Mouse (Mus musculus): ENCODE measurements around the gene Rabep1. TPM values are rescaled to one million over a fixed set of nuclear protein-coding genes. Genes with fewer than 3 reads are reported as not detected.
"Not testable (repeated sequence)": the region's sequence is repeated elsewhere in the genome, so short reads cannot be mapped to it uniquely, and the experiment has no call there.

The Rabep1 gene
- total RNA-seq, 2 experiments from 2014 or later: 144 to 170 TPM

DNA sequence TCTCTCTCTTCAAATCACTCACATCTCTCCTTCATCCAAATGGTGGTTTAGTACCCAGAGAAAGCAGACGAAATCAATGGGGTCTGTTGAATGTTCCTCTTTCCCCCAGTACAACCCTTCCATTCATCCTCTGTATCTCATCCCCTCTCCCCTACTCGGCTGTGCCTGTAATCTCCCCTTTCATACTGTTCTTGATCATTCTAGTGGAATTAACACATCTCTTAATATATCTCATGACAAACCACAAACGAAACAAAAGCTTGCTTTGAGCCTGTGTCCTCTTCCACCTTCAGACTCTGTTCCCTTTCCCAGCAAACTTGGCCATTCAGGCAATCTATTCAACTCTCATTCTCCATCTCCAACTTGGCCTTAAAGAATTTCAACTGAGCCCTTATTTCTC lies 13.4 kb upstream of the Rabep1 start:
- no peak for DNase-seq

DNA sequence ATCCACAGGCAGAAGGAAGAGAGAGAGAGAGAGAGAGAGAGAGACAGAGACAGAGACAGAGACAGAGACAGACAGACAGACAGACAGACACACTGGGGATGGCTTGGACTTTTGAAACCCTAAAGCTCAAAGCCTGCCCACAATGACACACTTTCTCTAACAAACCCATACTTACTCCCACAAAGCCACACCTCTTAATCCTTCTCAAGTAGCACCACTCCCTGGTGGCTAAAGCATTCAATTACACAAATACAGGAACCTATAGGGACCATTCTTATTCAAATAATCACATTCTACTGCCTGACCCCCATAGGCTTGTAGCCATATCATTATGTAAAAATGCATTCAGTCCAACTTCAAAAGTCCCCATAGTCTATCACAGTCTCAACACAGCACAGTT lies 11.2 kb upstream of the Rabep1 start:
- no peak for DNase-seq

DNA sequence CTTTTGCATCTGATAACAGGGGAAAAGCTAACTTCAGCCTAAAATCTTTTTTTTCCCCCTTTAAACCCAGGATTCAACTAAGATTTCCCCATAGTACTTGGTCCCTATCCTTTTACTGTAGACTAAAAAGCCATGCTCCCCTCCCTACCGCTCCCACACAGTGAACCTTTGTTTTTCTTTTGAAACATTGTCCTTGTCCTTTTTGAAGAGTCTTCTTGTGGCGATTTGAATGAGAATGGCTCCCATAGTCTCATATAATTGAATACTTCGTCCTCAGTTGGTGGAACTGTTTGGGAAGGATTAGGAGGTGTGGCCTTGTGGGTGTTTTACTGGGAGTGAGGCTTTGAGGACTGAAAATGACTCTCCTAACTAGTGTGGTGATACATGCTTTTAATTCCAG lies 10.7 kb upstream of the Rabep1 start:
- no peak for DNase-seq

DNA sequence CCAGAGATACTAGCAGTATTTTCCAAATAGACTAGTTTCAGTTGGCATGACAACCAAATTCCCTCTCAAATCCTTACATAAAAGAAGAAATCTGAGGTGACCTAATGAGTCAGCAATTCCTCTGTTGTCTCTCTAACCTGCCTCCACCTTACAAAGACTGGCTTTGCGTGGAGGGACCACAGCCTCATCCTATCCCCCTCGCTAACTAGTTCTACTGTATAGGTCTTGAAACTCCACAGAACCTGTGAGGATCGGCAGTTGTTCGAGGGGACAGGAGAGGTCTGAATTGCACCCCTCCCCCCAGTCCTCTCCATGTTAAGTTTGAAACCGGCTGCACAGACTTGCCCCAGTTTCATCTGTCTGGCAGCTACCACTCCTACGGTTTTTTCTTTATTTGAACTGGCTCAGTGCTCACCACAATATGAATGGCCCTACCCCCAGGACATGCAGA lies 9.2 kb upstream of the Rabep1 start:
- peak in 1 of 2 experiments; percentile 31 for DNase-seq

DNA sequence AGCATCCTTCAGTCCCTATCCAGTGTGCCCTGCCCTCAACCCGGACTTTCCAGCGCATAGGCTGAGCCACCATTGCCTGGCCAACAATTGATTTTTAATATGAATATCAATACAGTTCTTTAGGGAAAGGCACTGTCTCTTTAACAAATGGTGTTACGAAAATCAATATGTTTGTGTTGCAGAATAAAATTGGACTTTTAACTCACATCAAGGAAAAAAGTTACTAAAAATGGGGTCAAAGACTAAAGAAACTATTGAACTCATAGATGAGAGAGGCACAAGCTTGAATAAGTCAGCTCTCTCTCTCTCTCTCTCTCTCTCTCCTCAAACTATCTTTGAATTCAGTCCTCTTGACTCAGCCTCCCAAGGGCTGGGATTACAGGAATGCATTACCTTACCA lies 7.5 kb upstream of the Rabep1 start:
- no peak for DNase-seq

DNA sequence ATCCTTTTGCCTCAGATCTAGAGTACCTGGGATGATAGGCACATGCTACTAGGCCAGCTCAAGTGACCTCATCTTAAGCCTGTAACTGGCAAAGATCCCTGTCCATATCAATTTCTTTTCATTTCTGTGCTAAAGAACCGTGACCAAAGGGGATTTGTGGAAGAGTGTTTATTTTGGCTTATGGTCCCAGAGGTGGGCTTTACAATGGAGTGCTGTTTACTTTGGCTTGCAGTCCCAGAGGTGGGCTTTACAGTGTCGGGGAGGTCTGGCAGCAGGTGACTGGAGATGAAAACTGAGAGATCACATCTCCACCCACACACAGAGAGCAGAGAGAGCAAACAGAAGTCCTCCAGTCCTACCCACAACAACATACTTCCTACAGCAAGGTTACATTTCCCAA lies 6.0 kb upstream of the Rabep1 start:
- no peak for DNase-seq

DNA sequence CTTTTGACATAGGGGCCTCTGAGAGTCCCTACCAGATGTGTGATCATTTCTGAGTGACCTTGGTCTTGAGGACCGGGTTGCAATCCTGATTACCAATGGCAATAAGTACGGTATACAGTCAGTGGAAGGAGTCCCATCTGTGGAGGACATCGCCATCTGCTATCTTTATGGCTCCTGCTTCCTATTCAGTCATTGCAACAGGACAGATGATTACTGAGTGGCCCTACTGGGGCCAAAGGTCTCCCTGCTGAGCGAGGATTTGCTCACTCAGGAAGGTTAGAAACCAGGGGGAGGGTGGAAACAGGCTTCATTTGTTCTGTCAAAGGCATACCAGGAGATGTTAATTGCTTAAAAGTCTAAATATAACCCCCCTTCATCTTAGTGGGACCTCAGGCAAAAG lies 1.6 kb upstream of the Rabep1 start:
- no peak for DNase-seq

DNA sequence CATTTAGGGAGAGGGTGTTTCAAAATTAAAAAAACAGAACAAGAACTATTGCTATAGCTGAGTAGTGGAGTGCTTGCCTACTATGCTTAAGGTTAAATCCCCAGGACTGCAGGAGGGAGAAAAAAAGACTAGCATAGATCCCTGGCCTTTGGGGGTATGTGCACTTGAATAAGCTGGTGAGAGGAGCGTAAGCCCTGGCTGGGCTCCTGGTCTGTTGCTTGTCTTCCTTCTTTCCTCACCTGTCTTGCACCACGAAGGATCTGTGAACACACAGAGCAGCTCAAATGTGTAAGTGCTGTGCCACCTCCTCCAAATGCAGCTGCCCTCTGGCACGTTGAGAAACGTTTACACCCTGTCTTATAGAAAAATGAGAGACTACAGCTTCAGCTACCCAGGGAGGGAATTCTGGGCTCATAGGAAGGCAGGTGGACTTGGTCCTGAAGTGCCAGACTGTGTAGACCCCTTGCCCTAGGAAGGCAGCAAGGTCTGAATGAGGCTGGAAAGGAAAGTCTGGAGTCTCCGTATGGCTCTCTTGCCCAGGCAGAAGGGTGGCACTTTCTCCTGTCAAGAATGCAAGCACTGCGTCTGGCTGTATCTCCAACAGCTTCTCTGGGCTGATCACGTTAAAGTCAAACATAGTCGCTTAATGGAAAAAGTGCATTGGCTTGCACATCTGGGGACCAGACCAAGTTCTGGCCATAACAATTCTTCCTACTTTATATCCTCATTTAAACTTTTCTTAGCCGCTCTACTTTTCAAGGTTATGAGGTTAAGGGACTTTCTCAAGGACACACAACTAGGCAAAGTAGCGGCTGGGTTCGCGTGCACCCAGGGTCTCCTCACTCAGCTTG lies 652 bp upstream of the Rabep1 start:
- no peak for DNase-seq

DNA sequence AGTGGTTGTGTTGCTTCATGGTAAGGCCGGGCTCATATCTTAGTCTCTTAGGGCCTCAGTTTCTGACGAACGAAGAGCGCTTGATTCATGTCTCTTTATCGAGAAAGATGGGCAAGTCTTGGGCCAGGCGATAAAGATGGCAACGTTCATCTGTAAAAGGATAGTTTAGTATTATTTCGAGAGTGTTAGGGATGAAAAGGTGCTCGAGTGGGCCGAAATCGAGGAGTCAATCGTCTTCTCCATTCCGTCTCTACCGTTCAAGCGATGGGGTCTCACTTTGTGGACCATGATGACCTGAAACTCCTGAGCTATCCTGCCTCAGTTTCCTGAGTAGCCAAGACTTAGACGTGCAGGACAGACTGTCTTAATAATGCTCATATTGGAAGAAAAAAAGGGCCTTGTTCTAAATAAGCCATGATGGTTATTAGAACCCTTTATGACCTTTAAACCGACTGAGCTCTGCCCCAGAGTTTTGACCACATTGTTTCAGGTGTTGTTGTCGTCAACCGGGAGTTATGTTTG lies 940 bp downstream of the Rabep1 start:
- DNase-seq: no peak

DNA sequence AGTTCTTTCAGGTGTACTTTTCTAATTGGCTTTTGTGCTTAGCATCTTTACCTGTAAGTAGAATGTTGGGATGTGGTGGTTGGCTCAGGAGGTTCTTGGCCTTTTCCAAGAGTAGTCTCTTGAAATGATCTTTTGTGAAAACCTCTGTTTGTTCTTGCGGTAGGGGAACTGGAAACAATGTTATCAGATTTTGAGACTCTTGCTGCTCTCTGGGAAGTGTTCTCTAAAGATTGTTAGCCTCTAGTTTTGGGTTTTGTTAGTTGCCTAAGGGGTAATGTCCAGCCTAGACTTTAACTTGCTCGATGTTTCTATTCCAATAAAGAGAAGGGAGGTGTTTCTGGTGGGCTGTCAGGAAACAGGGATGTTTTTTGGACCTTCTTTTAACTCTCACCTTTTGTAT lies 1.5 kb downstream of the Rabep1 start:
- DNase-seq: no peak

DNA sequence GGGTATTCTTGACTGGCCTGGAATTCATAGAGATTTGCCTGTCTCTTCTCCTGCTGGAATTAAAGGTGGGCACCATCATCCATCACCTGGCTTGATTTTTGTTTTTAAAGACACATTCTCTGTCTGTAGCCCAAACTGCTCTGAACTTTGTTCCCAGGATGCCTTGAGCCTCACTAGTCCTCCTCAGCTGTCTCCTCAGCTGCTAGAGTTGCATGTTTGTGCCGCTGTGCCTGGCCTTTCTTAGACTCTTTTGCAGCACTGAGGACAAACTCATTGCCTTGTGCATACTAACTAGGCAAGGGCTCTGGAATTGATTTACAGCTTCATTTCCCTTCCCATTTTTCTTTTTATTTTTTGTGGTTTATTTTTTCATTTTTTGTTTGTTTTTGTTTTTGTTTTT lies 15.8 kb downstream of the Rabep1 start:
- DNase-seq: no peak

DNA sequence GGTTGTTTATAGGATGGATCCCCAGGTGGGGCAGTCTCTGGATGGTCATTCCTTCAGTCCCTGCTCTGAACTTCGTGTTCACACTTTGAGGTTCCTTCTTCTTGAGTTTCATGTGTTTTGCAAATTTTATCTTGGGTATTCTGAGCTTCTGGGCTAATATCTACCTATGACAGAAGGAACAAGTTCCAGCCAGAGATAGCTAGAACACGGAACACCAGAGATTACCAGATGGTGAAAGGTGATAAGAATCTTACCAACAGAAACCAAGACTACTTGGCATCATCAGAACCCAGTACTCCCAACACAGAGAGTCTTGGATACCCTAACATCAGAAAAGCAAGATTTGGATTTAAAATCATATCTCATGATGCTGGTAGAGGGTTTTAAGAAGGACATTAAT lies 18.6 kb downstream of the Rabep1 start:
- not testable (repeated sequence) for DNase-seq

DNA sequence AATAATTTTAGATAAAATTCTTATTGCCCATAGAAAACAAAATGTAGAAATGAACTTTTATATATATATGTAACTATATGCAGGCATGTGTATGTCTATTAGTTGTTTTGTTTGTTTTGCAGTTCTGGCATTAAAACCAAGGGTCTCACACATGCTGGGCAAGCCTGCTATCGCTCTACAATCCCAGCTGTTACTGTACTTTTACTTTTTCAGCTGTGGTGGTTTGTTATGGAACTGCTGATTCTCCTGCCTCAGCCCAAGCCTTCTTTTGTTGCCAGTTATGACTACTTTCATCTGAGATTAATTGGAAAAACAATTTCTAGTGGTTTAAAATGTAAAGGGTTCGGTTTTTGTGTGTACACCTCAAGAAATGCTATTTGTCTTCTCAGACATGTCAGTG lies 20.6 kb downstream of the Rabep1 start:
- DNase-seq: no peak

DNA sequence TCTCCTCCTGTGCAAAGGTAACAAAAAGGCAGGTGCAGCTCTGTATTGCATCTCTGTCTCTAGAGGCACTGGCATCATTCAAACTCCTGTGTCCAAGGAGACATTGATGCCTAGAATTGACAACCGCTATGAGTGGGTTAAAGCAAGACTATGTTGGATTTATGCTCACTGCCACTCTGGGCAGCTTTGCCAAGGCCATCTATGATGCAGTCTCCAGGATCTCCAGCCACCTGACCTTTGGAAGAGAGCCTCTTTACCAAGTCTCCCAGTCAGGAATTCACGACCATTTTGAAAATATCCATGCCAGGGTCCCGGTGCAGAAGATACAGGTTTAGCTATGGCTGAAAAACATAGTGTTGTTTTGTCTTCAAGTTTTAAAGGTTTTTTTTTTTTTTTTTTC lies 24.7 kb downstream of the Rabep1 start:
- peak; percentile 49 to 56 for DNase-seq

DNA sequence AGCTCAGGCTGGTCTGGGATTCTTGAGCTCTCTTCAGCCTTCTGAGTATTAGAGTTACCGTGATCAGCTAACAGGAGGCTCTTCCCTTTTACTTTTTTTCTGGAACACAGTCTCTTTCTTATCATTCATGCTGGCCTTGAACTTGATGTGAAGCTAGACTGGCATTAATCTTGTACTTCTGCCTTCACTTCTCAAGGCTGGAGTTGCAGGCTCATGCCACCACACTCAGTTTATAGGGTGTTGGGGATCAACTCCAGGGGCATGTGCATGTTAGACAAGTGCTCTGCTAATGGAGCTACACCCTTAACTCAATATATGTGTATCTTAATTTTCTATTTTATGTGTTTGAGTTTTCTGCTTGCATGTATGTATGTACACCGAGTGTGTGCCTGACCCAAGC lies 25.2 kb downstream of the Rabep1 start:
- DNase-seq: peak; percentile 44 to 59

DNA sequence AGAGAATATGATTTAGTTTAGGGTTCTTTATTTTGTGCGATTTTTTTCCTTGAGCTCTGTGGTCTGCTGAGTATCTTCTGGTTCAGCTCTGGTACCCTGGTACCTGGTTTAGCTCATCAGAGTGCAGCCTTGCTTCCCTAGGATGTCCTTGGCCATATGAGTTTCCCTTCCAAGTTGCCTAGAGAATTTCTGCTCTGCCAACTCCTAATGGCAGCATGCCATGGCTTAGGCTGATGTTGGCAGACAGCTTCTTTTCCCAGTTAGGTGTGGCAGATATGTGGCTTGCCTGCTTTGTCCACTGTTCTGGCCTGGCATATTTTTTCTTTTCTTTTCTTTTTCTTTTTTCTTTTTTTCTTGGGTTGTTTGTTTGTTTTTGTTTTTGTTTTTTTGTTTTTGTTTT lies 25.8 kb downstream of the Rabep1 start:
- peak; percentile 90 to 93 for DNase-seq

DNA sequence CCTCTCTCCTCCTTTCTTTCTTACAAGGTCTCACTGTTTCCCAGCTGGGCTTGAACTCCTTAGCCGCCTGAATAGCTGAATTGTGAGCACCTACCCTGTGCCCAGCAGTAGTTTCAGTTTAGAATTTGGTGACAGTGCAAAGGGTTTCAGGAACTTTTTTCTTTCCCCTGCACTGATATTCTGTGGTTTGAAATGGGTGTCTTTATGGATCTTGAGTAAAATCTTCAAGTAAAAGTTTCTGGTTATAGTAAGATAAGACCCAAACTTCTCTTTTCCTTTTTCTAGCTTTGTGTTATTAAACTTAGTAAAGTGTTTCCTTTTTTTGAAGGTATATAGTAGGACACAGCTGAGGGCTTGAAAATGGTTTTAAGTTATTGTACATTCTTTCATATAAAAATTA lies 26.5 kb downstream of the Rabep1 start:
- DNase-seq: no peak

DNA sequence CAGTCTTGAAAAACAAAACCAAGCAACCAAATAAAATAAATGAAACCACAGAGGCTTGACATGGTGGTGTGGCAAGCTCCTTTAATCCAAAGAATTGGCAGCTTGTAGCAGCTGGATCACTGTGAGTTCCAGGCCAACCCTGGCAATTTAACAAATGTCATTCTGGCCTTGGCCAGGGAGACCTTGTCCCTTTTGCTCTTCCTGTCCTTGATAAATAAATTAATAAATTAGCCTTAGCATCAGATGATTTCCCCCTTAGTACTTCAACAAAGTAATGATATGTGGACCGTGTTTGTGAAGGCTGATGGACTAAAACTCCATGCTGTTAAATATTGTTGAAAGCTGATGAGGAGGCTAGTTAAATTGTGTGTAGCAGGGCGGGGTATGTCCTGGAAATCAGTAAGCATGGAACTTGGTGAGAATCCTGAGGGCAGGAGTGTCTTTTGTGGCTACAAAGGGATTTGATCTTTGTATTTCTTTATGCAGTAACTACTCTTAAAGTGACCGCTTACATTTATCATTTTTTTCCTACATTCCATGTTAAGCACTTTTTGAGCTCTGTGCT lies 27.3 kb downstream of the Rabep1 start:
- DNase-seq: peak; percentile 77 to 83

DNA sequence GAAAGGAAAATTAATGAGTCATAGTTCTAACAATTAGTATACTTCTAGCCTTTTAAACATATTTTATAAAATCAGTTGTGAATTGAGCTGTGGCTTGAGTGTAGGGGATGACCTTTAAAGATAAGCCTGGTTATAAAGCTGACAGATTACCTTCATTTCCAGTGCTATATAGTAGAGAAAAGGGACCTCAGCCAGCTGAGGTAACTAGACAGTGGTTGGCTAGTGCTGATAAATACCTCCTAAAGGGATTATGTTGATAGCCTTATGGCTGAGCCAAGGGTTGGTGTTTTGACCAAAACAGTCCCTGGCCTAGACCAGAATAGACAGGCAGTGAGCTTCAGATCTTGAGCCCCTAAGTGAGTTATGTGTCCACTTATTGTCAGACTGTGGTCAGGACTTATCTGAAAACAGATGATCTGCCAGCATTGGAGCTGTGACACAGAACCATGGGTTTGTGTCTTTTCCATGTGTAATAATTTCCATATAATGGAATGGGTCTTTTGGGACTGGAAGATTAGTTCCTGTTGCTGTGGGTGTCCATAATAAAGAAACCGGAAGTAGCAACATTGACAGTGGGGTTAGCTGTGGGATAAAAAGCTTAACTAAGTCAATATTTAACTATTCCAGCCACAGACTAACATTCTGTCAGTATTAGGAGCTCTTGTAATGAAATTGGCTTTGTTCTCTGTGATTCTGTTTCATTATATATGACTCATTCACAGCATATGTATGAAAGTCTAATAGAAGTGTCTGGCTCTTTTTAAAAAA lies 29.5 kb downstream of the Rabep1 start:
- peak in 1 of 2 experiments; percentile 17 for DNase-seq

DNA sequence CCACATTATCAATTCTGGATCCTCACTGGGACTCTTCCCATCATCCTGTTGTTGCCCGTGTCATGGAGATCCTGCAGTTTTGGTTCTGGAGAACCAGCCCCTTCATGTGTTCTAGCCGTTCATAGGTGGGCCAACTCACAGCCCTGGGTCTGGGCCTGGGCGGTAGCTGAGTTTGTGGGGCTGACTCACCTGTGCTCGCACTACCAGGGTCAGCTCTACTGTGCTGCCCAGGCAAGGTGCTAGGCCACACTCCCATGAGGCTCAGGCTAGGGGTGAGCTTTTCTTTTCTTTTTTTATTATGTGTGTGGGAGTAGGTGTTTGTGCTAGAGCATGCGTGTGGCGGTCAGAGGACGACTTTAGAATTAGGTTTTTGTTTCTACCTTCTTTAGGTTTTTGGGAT lies 33.1 kb downstream of the Rabep1 start:
- no peak for DNase-seq

DNA sequence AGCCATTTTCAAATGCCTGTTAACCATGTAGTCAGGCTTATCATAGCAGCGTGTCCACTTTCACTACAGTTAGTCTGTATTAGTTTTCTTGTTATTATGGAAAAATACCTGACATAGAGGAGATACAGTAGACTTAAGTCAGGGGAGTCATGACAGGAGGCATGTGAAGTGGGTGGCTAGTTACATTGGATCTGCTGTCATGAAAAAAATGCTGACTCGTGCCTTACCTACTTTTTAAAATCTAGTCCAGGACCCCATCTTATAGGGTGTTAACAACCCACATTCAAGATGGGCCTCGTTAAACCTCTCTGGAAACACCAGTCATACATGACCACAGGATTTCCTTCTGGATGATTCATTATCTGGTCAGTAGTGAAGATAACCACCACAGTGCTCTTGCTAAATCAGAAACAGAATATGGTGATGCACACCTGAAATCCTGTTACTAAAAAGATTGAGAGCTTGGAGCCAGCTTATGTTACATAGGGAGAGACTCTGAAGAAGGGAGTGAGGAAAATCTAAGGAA lies 38.4 kb downstream of the Rabep1 start:
- DNase-seq: no peak

DNA sequence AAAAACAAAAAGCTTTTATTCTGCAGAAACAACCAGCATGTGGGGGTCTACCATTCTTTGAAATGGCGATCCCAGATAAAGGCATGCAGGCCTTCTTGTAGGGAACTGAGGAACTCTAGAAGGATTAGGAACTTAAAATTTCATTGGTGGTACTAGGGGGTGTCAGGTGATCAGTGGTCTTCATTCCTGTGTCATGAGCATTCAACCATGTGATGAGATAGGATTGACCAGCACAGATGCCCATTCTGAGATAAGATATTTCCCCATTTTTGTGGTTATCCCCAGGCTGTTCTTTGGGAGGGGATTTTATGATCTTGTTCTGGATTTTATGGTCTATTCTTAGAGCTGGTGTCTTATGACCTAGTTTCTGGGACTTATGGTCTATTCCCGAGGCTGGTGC lies 46.1 kb downstream of the Rabep1 start:
- DNase-seq: no peak

DNA sequence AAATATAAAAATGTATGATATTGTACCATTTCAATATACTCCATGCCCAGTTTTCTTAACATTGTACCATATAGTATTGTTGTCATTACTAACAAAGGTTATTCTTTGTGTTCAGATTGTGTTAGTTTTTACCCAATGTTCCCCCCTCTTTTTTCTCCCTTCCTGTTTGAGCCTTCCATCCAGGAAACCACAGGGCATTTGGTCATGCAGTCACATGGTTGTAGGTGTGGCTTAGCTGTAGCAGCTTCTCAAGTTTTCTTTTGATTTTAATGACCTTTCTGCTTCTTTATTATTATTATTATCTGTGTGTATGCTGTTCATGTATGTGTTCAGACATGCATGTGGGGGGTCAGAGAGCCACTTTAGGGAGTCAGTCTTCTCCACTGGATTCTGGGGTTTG lies 47.0 kb downstream of the Rabep1 start:
- DNase-seq: no peak

All from adrenal gland, postnatal 36 days (tissue).